ENCODE assay signal across 30 mouse cellular contexts in the genomic region with DNA sequence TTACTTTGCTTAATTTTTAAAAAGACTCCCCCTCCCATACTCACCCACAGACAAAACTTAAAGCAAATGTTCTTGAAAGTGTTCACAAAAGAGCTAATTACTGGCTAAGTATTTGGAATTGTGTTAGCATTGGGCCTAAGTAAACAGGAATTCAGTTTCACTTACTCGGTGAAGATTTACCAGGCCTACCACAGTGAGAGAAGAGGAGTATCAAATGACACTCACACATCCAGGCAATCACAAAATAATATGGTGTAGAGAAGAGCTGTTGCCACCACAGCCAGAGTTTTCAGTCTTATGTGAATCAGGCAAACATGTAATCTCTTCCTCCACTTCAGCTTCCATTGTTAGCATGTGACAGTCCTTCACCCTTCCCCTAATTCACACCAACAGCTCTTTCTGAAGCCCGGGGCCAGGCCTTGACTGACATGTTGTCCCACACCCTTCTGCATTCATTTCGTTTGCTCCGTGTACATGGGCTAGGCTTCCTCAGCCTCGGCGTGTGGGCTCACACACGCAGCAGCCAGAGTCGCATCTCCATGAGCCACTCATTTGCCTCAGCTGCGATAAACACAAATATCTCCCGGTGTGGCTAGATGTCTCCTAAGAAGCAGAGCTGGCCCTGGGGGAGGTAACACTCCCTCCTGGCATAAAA.
A peak's percentile ranks its signal among the peaks of the same experiment; 100 is the strongest.
DNase-seq lines count a peak whose midpoint lies in the region; ATAC-seq and TF ChIP-seq lines count a peak whose summit lies in the region.
"Had no signal": no experiment of that assay in that cellular context is flagged by ENCODE, and none has a peak within 500 bp of the region (broad histone marks: within the 10 kb centered on the region; RNA-seq: fewer than 3 reads in every experiment).

No protein-coding gene starts in this region.

- 0 out of 2 replicates have a peak overlapping the region, but pooled peaks have one; percentile 12 for H3K27ac ChIP-seq in heart, adult 2 months
- H3K27ac ChIP-seq in lung, embryonic 14.5 days (ENCODE audit: low read depth) = no peak overlapping the region
- no peak overlapping the region for H3K27ac ChIP-seq in embryonic facial prominence, embryonic 11.5 days (replicated peaks; ENCODE audit: low read depth, low read length)
- no peak overlapping the region for H3K27ac ChIP-seq in forebrain, postnatal 0 days (ENCODE audit: low read depth, low read length)
- H3K27ac ChIP-seq: hindbrain, embryonic 12.5 days; left cerebral cortex, adult 2 months; limb, embryonic 15.5 days; liver, embryonic 14.5 days; macrophage; midbrain, embryonic 10.5 days; stomach, postnatal 0 days had no signal

- 69% methylated on average over 10 of the region's 10 CpGs for WGBS in heart, adult 2 months
- 54% methylated on average over 10 of the region's 10 CpGs for WGBS in lung, embryonic 14.5 days
- WGBS in embryonic facial prominence, embryonic 11.5 days = 63% methylated on average over 10 of the region's 10 CpGs
- 42% methylated on average over 10 of the region's 10 CpGs for WGBS in forebrain, postnatal 0 days

- H3K4me2 ChIP-seq in lung, embryonic 14.5 days = no peak overlapping the region
- no peak overlapping the region for H3K4me2 ChIP-seq in embryonic facial prominence, embryonic 11.5 days (ENCODE audit: low read depth, low read length)
- no peak overlapping the region for H3K4me2 ChIP-seq in forebrain, postnatal 0 days (ENCODE audit: low read depth)
- H3K4me2 ChIP-seq: heart, embryonic 11.5 days; hindbrain, embryonic 12.5 days; limb, embryonic 15.5 days had no signal

- no peaks in the 10 kb centered on the region for H3K79me2 ChIP-seq in heart, adult 2 months (replicated peaks; ENCODE audit: control insufficient read depth, insufficient read depth, low read length)

- no peaks in the 10 kb centered on the region for H3K27me3 ChIP-seq in heart, adult 2 months (ENCODE audit: control insufficient read depth, insufficient read depth, low read length)
- H3K27me3 ChIP-seq in lung, embryonic 14.5 days (ENCODE audit: insufficient read depth, low read length) = no peaks in the 10 kb centered on the region
- no peaks in the 10 kb centered on the region for H3K27me3 ChIP-seq in embryonic facial prominence, embryonic 11.5 days (ENCODE audit: control insufficient read depth, insufficient read depth, low read length)
- H3K27me3 ChIP-seq in forebrain, postnatal 0 days (ENCODE audit: insufficient read depth, low read length) = no peaks in the 10 kb centered on the region
- H3K27me3 ChIP-seq: CH12.LX; hindbrain, embryonic 12.5 days; limb, embryonic 15.5 days had no signal

- no peak overlapping the region for H3K4me3 ChIP-seq in heart, adult 2 months
- no peak overlapping the region for H3K4me3 ChIP-seq in lung, embryonic 14.5 days (ENCODE audit: low read depth, low read length)
- H3K4me3 ChIP-seq in embryonic facial prominence, embryonic 11.5 days (ENCODE audit: low read depth, low read length) = no peak overlapping the region
- no peak overlapping the region for H3K4me3 ChIP-seq in forebrain, postnatal 0 days (ENCODE audit: low read depth, low read length)
- H3K4me3 ChIP-seq: gastrocnemius, adult 2 months; hindbrain, embryonic 12.5 days; left cerebral cortex, adult 2 months; limb, embryonic 15.5 days; midbrain, embryonic 10.5 days had no signal

- H3K4me1 ChIP-seq in heart, adult 2 months (ENCODE audit: control insufficient read depth, insufficient read depth, low read length) = no peaks in the 10 kb centered on the region
- no peaks in the 10 kb centered on the region for H3K4me1 ChIP-seq in lung, embryonic 14.5 days (ENCODE audit: insufficient read depth)
- no peaks in the 10 kb centered on the region for H3K4me1 ChIP-seq in embryonic facial prominence, embryonic 11.5 days (ENCODE audit: control insufficient read depth, insufficient read depth, low read length)
- no peaks in the 10 kb centered on the region for H3K4me1 ChIP-seq in forebrain, postnatal 0 days (ENCODE audit: insufficient read depth)
- H3K4me1 ChIP-seq: hindbrain, embryonic 12.5 days; limb, embryonic 15.5 days had no signal

- TF ChIP-seq EP300 in heart, adult 2 months (IDR thresholded peaks at IDR 0.05; ENCODE audit: insufficient read depth, low read depth, low read length) = no peak

- DNase-seq in heart, adult 2 months = no peak
- no peak for DNase-seq in heart, postnatal 36 days
- no peak for DNase-seq in lung, embryonic 14.5 days
- DNase-seq in lung, postnatal 10 days = no peak
- DNase-seq in embryonic facial prominence, embryonic 11.5 days (ENCODE audit: low spot score) = no peak
- DNase-seq in forebrain, postnatal 0 days = no peak
- DNase-seq in right cerebral cortex, adult 2 months (ENCODE audit: low spot score in 2 of 2) = no peak
- DNase-seq: adrenal gland, adult 8-10 months; B cell, adult 2 months; cerebellum, adult 18-20 months; cerebellum, postnatal 14 days; gastrocnemius, adult 2 months; heart, postnatal 10 days; kidney, postnatal 4 days; layer of hippocampus, adult 9-11 months; left cerebral cortex, postnatal 4 days; thymus, adult 2 months; thymus, postnatal 4 days had no signal

- TF ChIP-seq POLR2A in heart, adult 2 months (IDR thresholded peaks at IDR 0.05; ENCODE audit: insufficient read depth, low read depth, low read length) = no peak

- no peak for TF ChIP-seq CTCF in heart, adult 2 months (IDR thresholded peaks at IDR 0.05)
- no peak for TF ChIP-seq CTCF in lung, embryonic 14.5 days (IDR thresholded peaks at IDR 0.05; ENCODE audit: low read depth)
- TF ChIP-seq CTCF in forebrain, postnatal 0 days (IDR thresholded peaks at IDR 0.05; ENCODE audit: low read depth) = no peak

- H3K9me3 ChIP-seq in lung, embryonic 14.5 days (ENCODE audit: low read depth, low read length) = no peaks in the 10 kb centered on the region
- no peaks in the 10 kb centered on the region for H3K9me3 ChIP-seq in embryonic facial prominence, embryonic 11.5 days (replicated peaks; ENCODE audit: control insufficient read depth, low read length)
- H3K9me3 ChIP-seq in forebrain, postnatal 0 days (ENCODE audit: low read length) = no peaks in the 10 kb centered on the region
- H3K9me3 ChIP-seq: G1E; hindbrain, embryonic 12.5 days; limb, embryonic 15.5 days; midbrain, embryonic 10.5 days had no signal

- peak; percentile 35; the same call in 1 of the 2 replicates for ATAC-seq in lung, embryonic 14.5 days (ENCODE audit: insufficient read depth)
- peak; percentile 44; the same call in 1 of the 2 replicates for ATAC-seq in embryonic facial prominence, embryonic 11.5 days (replicated peaks; ENCODE audit: insufficient number of reproducible peaks, low FRiP score, low TSS enrichment, low read depth)
- peak; percentile 47 for ATAC-seq in forebrain, postnatal 0 days
- ATAC-seq: intestine, postnatal 0 days; midbrain, embryonic 16.5 days had no signal

- H3K9ac ChIP-seq in heart, adult 2 months (ENCODE audit: low read depth, low read length) = no peak overlapping the region
- H3K9ac ChIP-seq in lung, embryonic 14.5 days = no peak overlapping the region
- H3K9ac ChIP-seq in embryonic facial prominence, embryonic 11.5 days (replicated peaks; ENCODE audit: low read length) = no peak overlapping the region
- no peak overlapping the region for H3K9ac ChIP-seq in forebrain, postnatal 0 days
- H3K9ac ChIP-seq: hindbrain, embryonic 12.5 days; limb, embryonic 15.5 days; liver, embryonic 14.5 days had no signal

- peaks cover 2% of the 10 kb centered on the region; the same call in 1 of the 2 replicates for H3K36me3 ChIP-seq in heart, adult 2 months (ENCODE audit: control insufficient read depth, insufficient read depth, low read length)
- H3K36me3 ChIP-seq in lung, embryonic 14.5 days (ENCODE audit: insufficient read depth) = no peaks in the 10 kb centered on the region
- no peaks in the 10 kb centered on the region for H3K36me3 ChIP-seq in embryonic facial prominence, embryonic 11.5 days (replicated peaks; ENCODE audit: control insufficient read depth, insufficient read depth, low read depth, low read length)
- no peaks in the 10 kb centered on the region for H3K36me3 ChIP-seq in forebrain, postnatal 0 days (ENCODE audit: insufficient read depth)
- H3K36me3 ChIP-seq: G1E; hindbrain, embryonic 12.5 days; limb, embryonic 15.5 days; midbrain, embryonic 10.5 days had no signal

- intact Hi-C loops in heart, adult 2 months (cut with DNase I) = loop anchor here (5.0 kb wide), 2 partner anchors 42 to 53 kb away; no protein-coding TSS in a partner anchor
- intact Hi-C loops in heart, postnatal 36 days (cut with DNase I) = no loop called here
